Mouse (Mus musculus) brain, adult 2 months (tissue): ENCODE results near the gene Cadm2.

Source experiments
- DNase-seq: peaks from one replicate; pipeline ENCODE4 v3.0.0; 2011; ENCODE audit warnings: low read depth, low spot score

The Cadm2 gene

GRCm38 (mm10) chr16:67175386-67175785 is 445.3 kb downstream of the Cadm2 start:
- no peak for DNase-seq

GRCm38 (mm10) chr16:67162211-67162790 is 458.4 kb downstream of the Cadm2 start:
- no peak for DNase-seq

GRCm38 (mm10) chr16:67124811-67125210 is 495.9 kb downstream of the Cadm2 start:
- DNase-seq = peak; percentile 97

GRCm38 (mm10) chr16:67122532-67122931 is 498.2 kb downstream of the Cadm2 start:
- peak; percentile 74 for DNase-seq

GRCm38 (mm10) chr16:67121781-67122180 is 498.9 kb downstream of the Cadm2 start:
- DNase-seq = peak; percentile 59

- DNase-seq = peak; percentile 35
Measured at GRCm38 (mm10) chr16:67106478-67107061, 514.1 kb downstream of the Cadm2 start.

GRCm38 (mm10) chr16:67096706-67097105 is 524.0 kb downstream of the Cadm2 start:
- DNase-seq = peak; percentile 42

- peak; percentile 80 for DNase-seq
Measured at GRCm38 (mm10) chr16:67095916-67096315, 524.8 kb downstream of the Cadm2 start.

- peak; percentile 88 for DNase-seq
Measured at GRCm38 (mm10) chr16:67089747-67090146, 531.0 kb downstream of the Cadm2 start.

- peak; percentile 20 for DNase-seq
Measured at GRCm38 (mm10) chr16:67079318-67079717, 541.4 kb downstream of the Cadm2 start.

GRCm38 (mm10) chr16:67076169-67076895 is 544.4 kb downstream of the Cadm2 start:
- peak; percentile 39 for DNase-seq

- DNase-seq = peak; percentile 92
Measured at GRCm38 (mm10) chr16:67068461-67068860, 552.2 kb downstream of the Cadm2 start.

- peak; percentile 13 for DNase-seq
Measured at GRCm38 (mm10) chr16:67030918-67031317, 589.8 kb downstream of the Cadm2 start.

GRCm38 (mm10) chr16:67019856-67020255 is 600.9 kb downstream of the Cadm2 start:
- no peak for DNase-seq

- DNase-seq = peak; percentile 50
Measured at GRCm38 (mm10) chr16:67017710-67018109, 603.0 kb downstream of the Cadm2 start.

- DNase-seq = no peak
Measured at GRCm38 (mm10) chr16:67003161-67003560, 617.5 kb downstream of the Cadm2 start.

GRCm38 (mm10) chr16:67001707-67002106 is 619.0 kb downstream of the Cadm2 start:
- DNase-seq = peak; percentile 84

GRCm38 (mm10) chr16:66997461-66997860 is 623.2 kb downstream of the Cadm2 start:
- DNase-seq = peak; percentile 19

- no peak for DNase-seq
Measured at GRCm38 (mm10) chr16:66987741-66988140, 633.0 kb downstream of the Cadm2 start.

- DNase-seq = peak; percentile 59
Measured at GRCm38 (mm10) chr16:66986879-66987278, 633.8 kb downstream of the Cadm2 start.

- no peak for DNase-seq
Measured at GRCm38 (mm10) chr16:66970912-66971311, 649.8 kb downstream of the Cadm2 start.

- peak; percentile 69 for DNase-seq
Measured at GRCm38 (mm10) chr16:66969520-66970144, 651.1 kb downstream of the Cadm2 start.
